In the genomic region with DNA sequence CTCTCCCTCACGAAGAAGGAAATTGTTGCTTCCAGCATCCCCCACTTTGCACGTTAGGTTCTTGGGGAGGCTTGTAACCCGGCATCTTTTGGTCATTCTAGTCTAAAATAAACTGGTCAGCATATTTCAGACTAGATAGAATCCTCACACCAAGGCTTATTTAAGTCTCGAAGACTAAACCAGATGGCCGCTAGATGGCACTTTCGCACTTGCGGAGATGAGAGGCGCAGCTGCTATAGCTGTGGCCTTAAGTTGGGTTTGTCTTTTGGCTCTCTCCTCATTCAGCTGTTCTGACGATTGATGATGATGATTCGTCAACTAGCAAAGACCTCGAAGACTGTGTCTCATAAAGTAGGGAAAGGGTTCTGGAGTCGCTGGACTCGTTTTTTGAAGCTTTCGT, we compare ENCODE assay signal across 8 mouse cellular contexts. TPM values are rescaled to one million over a fixed set of nuclear protein-coding genes. Genes with fewer than 3 reads are reported as not detected.
DNase-seq lines count a peak whose midpoint lies in the region; ATAC-seq and TF ChIP-seq lines count a peak whose summit lies in the region.

No protein-coding gene starts in this region.

- no peaks in the 10 kb centered on the region for H3K4me1 ChIP-seq in ES-Bruce4 (ENCODE audit: control insufficient read depth, insufficient read depth, low read length)
- peaks cover 3% of the 10 kb centered on the region; the same call in 1 of the 2 replicates for H3K4me1 ChIP-seq in kidney, adult 2 months (ENCODE audit: control insufficient read depth, insufficient read depth, low read length)
- H3K4me1 ChIP-seq in liver, adult 2 months (ENCODE audit: control insufficient read depth, insufficient read depth, low read length), result peaks cover 4% of the 10 kb centered on the region

- peak; percentile 80 for ATAC-seq in frontal cortex, adult (ENCODE audit: low TSS enrichment)

- peak; percentile 96 for DNase-seq in 3T3-L1 (ENCODE audit: low read depth, low spot score)
- DNase-seq in cerebellum, adult 11-12 months, result peak; percentile 20
- DNase-seq in kidney, adult 2 months, result peak; percentile 66
- DNase-seq in liver, adult 2 months (ENCODE audit: extremely low read depth, low read depth, low spot score), result peak; percentile 77
- peak; percentile 51 for DNase-seq in ovary, postnatal 14 days (ENCODE audit: low spot score)
- DNase-seq in urinary bladder, postnatal 4 days (ENCODE audit: low spot score in 2 of 2), result peak; percentile 26 to 72

- H3K79me2 ChIP-seq in liver, adult 2 months (ENCODE audit: control insufficient read depth, insufficient read depth, low read length), result no peaks in the 10 kb centered on the region

- 10% methylated on average over 14 of the region's 14 CpGs for WGBS in kidney, adult 2 months
- 16% methylated on average over 14 of the region's 14 CpGs for WGBS in liver, adult 2 months

- H3K9ac ChIP-seq in ES-Bruce4 (ENCODE audit: low read depth, poor library complexity, severe bottlenecking), result peak overlapping the region; percentile 36
- H3K9ac ChIP-seq in liver, adult 2 months (ENCODE audit: low read depth, low read length), result no peak overlapping the region

- H3K36me3 ChIP-seq in ES-Bruce4 (ENCODE audit: control insufficient read depth, insufficient read depth, low read length, poor library complexity, severe bottlenecking), result no peaks in the 10 kb centered on the region
- no peaks in the 10 kb centered on the region for H3K36me3 ChIP-seq in kidney, adult 2 months (ENCODE audit: control insufficient read depth, insufficient read depth, low read length)
- no peaks in the 10 kb centered on the region for H3K36me3 ChIP-seq in liver, adult 2 months (ENCODE audit: control insufficient read depth, insufficient read depth, low read length)

- H3K9me3 ChIP-seq in ES-Bruce4 (replicated peaks; ENCODE audit: control insufficient read depth, insufficient read depth, low read length, poor library complexity, severe bottlenecking), result no peaks in the 10 kb centered on the region

- no peaks in the 10 kb centered on the region for H3K27me3 ChIP-seq in ES-Bruce4 (ENCODE audit: control insufficient read depth, insufficient read depth, low read length, poor library complexity, severe bottlenecking)
- H3K27me3 ChIP-seq in kidney, adult 2 months (replicated peaks; ENCODE audit: control insufficient read depth, insufficient read depth, low read length), result no peaks in the 10 kb centered on the region
- H3K27me3 ChIP-seq in liver, adult 2 months (ENCODE audit: control insufficient read depth, insufficient read depth, low read length), result no peaks in the 10 kb centered on the region

- TF ChIP-seq EP300 in ES-Bruce4 (IDR thresholded peaks at IDR 0.05; ENCODE audit: insufficient read depth, low read depth, low read length), result no peak

- no peak overlapping the region for H3K27ac ChIP-seq in ES-Bruce4 (ENCODE audit: insufficient read depth, low read length)
- no peak overlapping the region for H3K27ac ChIP-seq in kidney, adult 2 months (ENCODE audit: insufficient read depth, low read depth, low read length)
- no peak overlapping the region for H3K27ac ChIP-seq in liver, adult 2 months (replicated peaks; ENCODE audit: insufficient read depth, low read depth, low read length)

- peak; percentile 85 for TF ChIP-seq CTCF in ES-Bruce4 (IDR thresholded peaks at IDR 0.05; ENCODE audit: low read depth, low read length)
- peak; percentile 88 for TF ChIP-seq CTCF in kidney, adult 2 months (conservative IDR thresholded peaks at IDR 0.05; ENCODE audit: insufficient read depth, insufficient read length, low read depth, low read length)
- TF ChIP-seq CTCF in liver, adult 2 months (IDR thresholded peaks at IDR 0.05; ENCODE audit: low read depth, low read length), result peak; percentile 83

- no peak overlapping the region for H3K4me3 ChIP-seq in ES-Bruce4 (ENCODE audit: low read depth, low read length)
- H3K4me3 ChIP-seq in kidney, adult 2 months (ENCODE audit: insufficient read depth, low read depth, low read length), result no peak overlapping the region
- H3K4me3 ChIP-seq in liver, adult 2 months (ENCODE audit: insufficient read depth, low read depth, low read length), result no peak overlapping the region

- no peak for TF ChIP-seq POLR2A in ES-Bruce4 (IDR thresholded peaks at IDR 0.05; ENCODE audit: insufficient read depth, low read length)
- TF ChIP-seq POLR2A in kidney, adult 2 months (IDR thresholded peaks at IDR 0.05; ENCODE audit: low read depth, low read length), result no peak
- no peak for TF ChIP-seq POLR2A in liver, adult 2 months (IDR thresholded peaks at IDR 0.05; ENCODE audit: extremely low read depth, insufficient read depth, low read length)

RNA-seq across cellular contexts. Expression of gene 4921524J17Rik, which starts 23.9 kb away (rescaled TPM):
- 56.8 and 57.7 TPM in 2 replicates for polyA plus RNA-seq in ES-Bruce4 (2011; ENCODE audit: insufficient read depth, insufficient read length, low read depth, missing spikeins)
- polyA plus RNA-seq in kidney, adult 2 months (2012; rRNA removed), result 4.2 and 6.9 TPM in 2 replicates
- total RNA-seq in liver, adult 2 months (2014; rRNA removed), result 6.2 and 8.6 TPM in 2 replicates
- polyA plus RNA-seq in liver, adult 2 months (2012; rRNA removed), result 2.9 TPM in 2 replicates

RNA-seq across cellular contexts. Expression of gene Gpt2, which starts 35.8 kb away (rescaled TPM):
- polyA plus RNA-seq in ES-Bruce4 (2011; ENCODE audit: insufficient read depth, insufficient read length, low read depth, missing spikeins), result 29.1 and 31.1 TPM in 2 replicates
- 51.5 and 55.9 TPM in 2 replicates for polyA plus RNA-seq in kidney, adult 2 months (2012; rRNA removed)
- 345 and 351 TPM in 2 replicates for total RNA-seq in liver, adult 2 months (2014; rRNA removed)
- polyA plus RNA-seq in liver, adult 2 months (2012; rRNA removed), result 135 and 180 TPM in 2 replicates

Comparison
In these comparisons a context has a peak if more than half of its experiments do, and no peak if none do; other contexts are left out.
1. DNase-seq: peak in every context shown above with its lines; median percentile 96 in 3T3-L1; 77 in liver, adult 2 months; 66 in kidney, adult 2 months; 51 in ovary, postnatal 14 days; 49 in urinary bladder, postnatal 4 days; 20 in cerebellum, adult 11-12 months.